Mouse (Mus musculus): ENCODE data around the gene Scarb1. TPM values are rescaled to one million over a fixed set of nuclear protein-coding genes. Genes with fewer than 3 reads are reported as not detected.

Scarb1 gene
- total RNA-seq, 2 experiments from 2014 or later, result 49.0 to 145 TPM

- no peak for ATAC-seq (replicated peaks; ENCODE audit: poor library complexity, severe bottlenecking)
These were observed 66.1 kb downstream of the Scarb1 start for GRCm38 (mm10) chr5:125274773-125275172.

DNA sequence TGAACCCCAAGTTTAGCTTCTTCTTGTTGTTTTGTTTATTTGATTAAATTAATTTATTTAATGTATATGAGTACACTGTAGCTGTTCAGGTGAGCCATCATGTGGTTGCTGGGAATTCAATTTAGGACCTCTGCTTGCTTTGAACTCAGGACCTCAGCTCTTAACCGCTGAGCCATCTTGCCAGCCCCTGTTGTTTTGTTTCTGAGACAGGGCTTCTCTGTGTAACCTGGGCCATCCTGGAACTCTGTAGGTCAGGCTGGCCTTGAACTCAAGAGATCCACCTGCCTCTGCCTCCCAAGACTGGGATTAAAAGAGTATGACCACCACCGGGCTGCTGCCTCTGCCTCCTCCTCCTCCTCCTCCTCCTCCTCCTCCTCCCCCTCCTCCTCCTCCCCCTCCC lies 66.7 kb downstream of the Scarb1 start:
- no peak for ATAC-seq (replicated peaks; ENCODE audit: poor library complexity, severe bottlenecking)

- ATAC-seq (replicated peaks; ENCODE audit: poor library complexity, severe bottlenecking), result peak; percentile 81
These were observed 67.2 kb downstream of the Scarb1 start for GRCm38 (mm10) chr5:125273666-125274109.

- no peak for ATAC-seq (replicated peaks; ENCODE audit: poor library complexity, severe bottlenecking)
These were observed 68.5 kb downstream of the Scarb1 start for GRCm38 (mm10) chr5:125272231-125272988.

- ATAC-seq (replicated peaks; ENCODE audit: poor library complexity, severe bottlenecking), result peak; percentile 23
These were observed 69.2 kb downstream of the Scarb1 start for GRCm38 (mm10) chr5:125271531-125272203.

DNA sequence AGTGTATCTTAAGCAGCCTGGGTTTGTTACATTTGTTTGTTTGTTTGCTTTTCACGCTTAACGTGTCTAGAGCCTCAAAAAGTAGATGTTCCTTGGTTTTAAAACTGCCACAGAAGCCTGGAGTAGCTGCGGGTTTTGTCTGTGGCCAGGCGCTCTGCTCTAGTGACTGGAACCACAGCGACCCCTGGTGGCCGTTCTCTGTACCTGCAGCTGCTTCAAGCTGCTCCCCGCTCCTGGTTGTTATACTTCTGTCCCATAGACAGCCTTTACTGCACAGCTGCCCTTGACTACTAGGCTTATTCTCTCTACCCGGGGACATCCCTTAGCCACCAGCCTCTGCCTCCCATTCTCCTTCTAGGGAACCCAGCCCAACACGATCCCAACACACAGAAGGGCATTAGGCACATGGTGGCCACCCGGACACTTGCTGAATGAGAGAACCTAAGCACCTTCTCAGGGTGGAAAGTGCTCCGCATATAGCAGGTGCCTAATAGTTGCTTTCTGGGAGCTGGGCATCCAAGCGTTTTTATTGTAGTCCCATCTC lies 70.2 kb downstream of the Scarb1 start:
- ATAC-seq (replicated peaks; ENCODE audit: poor library complexity, severe bottlenecking), result peak; percentile 34

- no peak for ATAC-seq (replicated peaks; ENCODE audit: poor library complexity, severe bottlenecking)
These were observed 71.1 kb downstream of the Scarb1 start for GRCm38 (mm10) chr5:125269836-125270235.

- no peak for ATAC-seq (replicated peaks; ENCODE audit: poor library complexity, severe bottlenecking)
These were observed 71.5 kb downstream of the Scarb1 start for GRCm38 (mm10) chr5:125269399-125269798.

DNA sequence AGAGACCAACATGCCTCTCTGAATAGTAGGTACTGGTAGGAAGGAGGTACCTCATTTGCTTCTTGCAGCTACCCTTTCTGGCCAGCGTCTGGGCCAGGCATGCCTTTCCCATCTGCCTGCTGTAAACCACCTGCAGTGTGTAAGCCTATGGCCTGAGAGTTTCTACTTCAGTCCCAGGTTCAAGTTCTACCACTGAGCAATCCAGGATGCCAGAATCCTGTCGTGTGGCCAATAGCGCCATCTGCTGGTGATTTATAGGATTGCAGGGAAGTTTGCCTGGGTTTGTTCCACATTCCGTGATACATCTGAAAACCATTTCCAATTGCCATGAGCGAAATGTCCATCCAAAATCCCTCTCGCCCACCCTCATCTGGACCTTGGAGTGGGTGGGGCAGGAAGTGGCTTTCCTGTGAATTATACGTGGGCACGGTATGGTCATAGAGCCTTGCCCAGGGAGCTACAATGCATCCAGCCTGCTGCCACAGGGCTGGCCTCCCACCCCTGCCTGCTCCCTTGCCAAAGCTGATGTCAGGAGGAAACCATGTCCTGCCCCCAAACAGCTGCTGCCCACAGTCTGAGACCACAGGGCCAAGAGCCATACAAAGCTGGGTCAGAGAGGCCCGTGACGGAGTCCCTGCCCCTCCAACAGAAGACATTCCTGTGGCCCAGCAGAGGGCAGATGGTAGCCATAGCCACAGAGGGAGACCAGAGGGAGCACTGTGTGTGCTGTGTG lies 72.7 kb downstream of the Scarb1 start:
- ATAC-seq (replicated peaks; ENCODE audit: poor library complexity, severe bottlenecking), result peak; percentile 21

- ATAC-seq (replicated peaks; ENCODE audit: poor library complexity, severe bottlenecking), result no peak
These were observed 73.5 kb downstream of the Scarb1 start for GRCm38 (mm10) chr5:125267150-125267961.

- ATAC-seq (replicated peaks; ENCODE audit: poor library complexity, severe bottlenecking), result no peak
These were observed 74.8 kb downstream of the Scarb1 start for GRCm38 (mm10) chr5:125266128-125266527.

DNA sequence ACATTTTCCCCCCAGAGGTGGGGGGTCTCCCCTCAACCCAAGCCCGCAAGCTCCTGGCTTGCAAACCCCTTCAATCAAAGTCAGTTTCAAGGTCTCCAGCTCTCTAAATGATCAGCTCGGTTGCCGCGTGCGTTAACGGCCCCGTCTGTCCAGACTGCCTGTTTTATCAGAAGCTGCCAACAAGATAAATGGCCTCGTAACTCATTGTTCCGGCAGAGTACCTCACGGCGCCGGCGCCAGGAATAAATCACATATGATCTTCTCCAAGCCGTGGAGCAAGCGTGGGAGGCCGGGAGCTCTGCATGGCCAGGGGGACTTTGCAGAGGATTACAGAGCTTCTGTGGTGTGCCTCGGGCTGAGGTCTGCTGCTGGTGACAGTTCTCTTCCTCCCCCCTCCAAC lies 76.2 kb downstream of the Scarb1 start:
- no peak for ATAC-seq (replicated peaks; ENCODE audit: poor library complexity, severe bottlenecking)

DNA sequence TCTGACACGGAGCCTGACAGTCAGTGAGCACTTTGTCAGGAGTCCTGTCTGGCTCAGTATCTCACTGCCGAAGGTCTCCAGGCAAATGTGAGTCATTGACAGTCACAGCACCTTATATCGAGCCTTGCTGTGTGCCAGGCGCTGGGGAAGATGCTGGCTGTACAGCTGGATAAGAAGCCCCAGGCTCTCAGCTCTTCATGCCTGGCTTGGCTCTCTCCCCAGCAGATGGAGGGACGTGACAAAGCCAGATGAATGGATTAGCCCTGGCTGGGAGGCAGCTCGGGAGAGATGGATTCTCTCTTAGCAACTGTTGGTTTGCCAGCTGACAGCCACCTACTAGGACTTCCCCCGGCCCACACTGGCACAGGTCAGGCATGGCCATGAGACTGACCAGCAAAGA lies 78.3 kb downstream of the Scarb1 start:
- ATAC-seq (replicated peaks; ENCODE audit: poor library complexity, severe bottlenecking), result no peak

GRCm38 (mm10) chr5:125253917-125254316 lies 87.0 kb downstream of the Scarb1 start:
- peak; percentile 60 for ATAC-seq (replicated peaks; ENCODE audit: poor library complexity, severe bottlenecking)

- ATAC-seq (replicated peaks; ENCODE audit: poor library complexity, severe bottlenecking), result no peak
These were observed 87.4 kb downstream of the Scarb1 start for GRCm38 (mm10) chr5:125253448-125253847.

GRCm38 (mm10) chr5:125252664-125253063 lies 88.2 kb downstream of the Scarb1 start:
- no peak for ATAC-seq (replicated peaks; ENCODE audit: poor library complexity, severe bottlenecking)

GRCm38 (mm10) chr5:125251885-125252615 lies 88.8 kb downstream of the Scarb1 start:
- ATAC-seq (replicated peaks; ENCODE audit: poor library complexity, severe bottlenecking), result no peak

- no peak for ATAC-seq (replicated peaks; ENCODE audit: poor library complexity, severe bottlenecking)
These were observed 91.7 kb downstream of the Scarb1 start for GRCm38 (mm10) chr5:125249187-125249586.

DNA sequence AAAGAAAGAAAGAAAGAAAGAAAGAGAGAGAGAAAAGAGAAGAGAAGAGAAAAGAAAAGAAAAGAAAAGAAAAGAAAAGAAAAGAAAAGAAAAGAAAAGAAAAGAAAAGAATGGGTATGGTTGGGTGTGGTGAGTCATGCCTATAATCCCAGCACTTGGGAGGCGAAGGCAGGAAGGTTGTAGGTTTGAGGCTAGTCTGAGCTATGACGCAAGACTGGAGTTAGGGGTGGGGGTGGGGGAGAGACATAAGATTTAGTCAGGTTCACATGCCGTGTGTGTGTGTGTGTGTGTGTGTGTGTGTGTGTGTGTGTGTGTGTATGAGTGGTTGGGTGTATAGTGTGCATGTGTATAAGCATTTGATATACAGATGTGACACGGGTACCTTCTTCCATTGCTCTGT lies 94.2 kb downstream of the Scarb1 start:
- no peak; the same call in 1 of the 2 replicates for ATAC-seq (replicated peaks; ENCODE audit: poor library complexity, severe bottlenecking)
